8 mouse cellular contexts compared by ENCODE assay signal in genomic region chr13:63188306-63188705, GRCm38 (mm10).
A peak's percentile ranks its signal among the peaks of the same experiment; 100 is the strongest.
DNase-seq lines count a peak whose midpoint lies in the region; ATAC-seq and TF ChIP-seq lines count a peak whose summit lies in the region.

No protein-coding gene starts in this region.

- no peak for ATAC-seq in heart, embryonic 13.5 days (ENCODE audit: extremely low read depth, insufficient number of reproducible peaks, low FRiP score, low TSS enrichment)
- no peak for ATAC-seq in lung, embryonic 16.5 days (ENCODE audit: low read depth)

- intact Hi-C loops in heart, postnatal 14 days (cut with DNase I) = no loop called here

- TF ChIP-seq POLR2A in lung, adult 2 months (IDR thresholded peaks at IDR 0.05; ENCODE audit: borderline replicate concordance, extremely low read depth, low read depth, low read length) = no peak

- H3K36me3 ChIP-seq in heart, embryonic 13.5 days = peaks cover 13% of the 10 kb centered on the region; the same call in 1 of the 2 replicates
- H3K36me3 ChIP-seq in lung, embryonic 16.5 days (ENCODE audit: control insufficient read depth, insufficient read depth, low read length) = no peaks in the 10 kb centered on the region

- peaks cover 40% of the 10 kb centered on the region for H3K4me1 ChIP-seq in heart, embryonic 13.5 days
- H3K4me1 ChIP-seq in lung, embryonic 16.5 days (replicated peaks; ENCODE audit: control insufficient read depth, insufficient read depth, low read length) = peaks cover 16% of the 10 kb centered on the region
- H3K4me1 ChIP-seq in lung, adult 2 months (ENCODE audit: control insufficient read depth, insufficient read depth, low read length) = peaks cover 8% of the 10 kb centered on the region; the same call in 1 of the 2 replicates

- H3K9ac ChIP-seq in heart, embryonic 13.5 days = peak overlapping the region; percentile 24; the same call in 1 of the 2 replicates
- no peak overlapping the region for H3K9ac ChIP-seq in lung, embryonic 16.5 days (ENCODE audit: low read length)

- 68% methylated on average over 5 of the region's 5 CpGs for WGBS in heart, embryonic 13.5 days
- WGBS in lung, embryonic 16.5 days = 55% methylated on average over 5 of the region's 5 CpGs
- 65% methylated on average over 5 of the region's 5 CpGs for WGBS in lung, adult 2 months

- no peak overlapping the region for H3K4me3 ChIP-seq in heart, embryonic 13.5 days
- no peak overlapping the region for H3K4me3 ChIP-seq in lung, embryonic 16.5 days (ENCODE audit: low read length)
- no peak overlapping the region for H3K4me3 ChIP-seq in lung, adult 2 months (replicated peaks; ENCODE audit: extremely low read depth, low read depth, low read length)

- no peak overlapping the region for H3K4me2 ChIP-seq in heart, embryonic 13.5 days
- no peak overlapping the region for H3K4me2 ChIP-seq in lung, embryonic 16.5 days (ENCODE audit: low read depth, low read length)

- TF ChIP-seq CTCF in lung, adult 2 months (IDR thresholded peaks at IDR 0.05; ENCODE audit: insufficient read depth, low read length) = no peak

- H3K27me3 ChIP-seq in heart, embryonic 13.5 days (replicated peaks) = no peaks in the 10 kb centered on the region
- H3K27me3 ChIP-seq in lung, embryonic 16.5 days (ENCODE audit: control insufficient read depth, insufficient read depth, low read depth, low read length) = no peaks in the 10 kb centered on the region

- H3K27ac ChIP-seq in heart, embryonic 13.5 days (replicated peaks) = peak overlapping the region; percentile 24; the same call in 1 of the 2 replicates
- H3K27ac ChIP-seq in lung, embryonic 16.5 days (ENCODE audit: low read length) = peak overlapping the region; percentile 34; the same call in 1 of the 2 replicates

- DNase-seq in heart, postnatal 14 days = no peak
- DNase-seq in lung, adult 2 months = no peak
- peak; percentile 40 to 51 for DNase-seq in frontal cortex, postnatal 36 days (ENCODE audit: low spot score in 2 of 2)
- peak; percentile 38 for DNase-seq in right cerebral cortex, postnatal 14 days
- no peak for DNase-seq in spleen, postnatal 36 days (ENCODE audit: low spot score in 2 of 2)
- no peak for DNase-seq in layer of hippocampus, adult 11-12 months (ENCODE audit: low spot score)

- no peaks in the 10 kb centered on the region for H3K9me3 ChIP-seq in heart, embryonic 13.5 days
- H3K9me3 ChIP-seq in lung, embryonic 16.5 days (ENCODE audit: control insufficient read depth, low read length) = no peaks in the 10 kb centered on the region

Comparison
In these comparisons a context has a peak if more than half of its experiments do, and no peak if none do; other contexts are left out.
1. DNase-seq: peak in frontal cortex, postnatal 36 days (2 of 2) and right cerebral cortex, postnatal 14 days (single experiment); none in heart, postnatal 14 days (0 of 2), lung, adult 2 months (single experiment), spleen, postnatal 36 days (0 of 2) and layer of hippocampus, adult 11-12 months (single experiment).